Mouse (Mus musculus): ENCODE data around the gene Rpl22l1. TPM values are rescaled to one million over a fixed set of nuclear protein-coding genes. Genes with fewer than 3 reads are reported as not detected.

Gene Rpl22l1
- total and polyA plus RNA-seq, 3 experiments: 370 to 1,765 (median 509) TPM

GRCm38 (mm10) chr3:28775361-28775760, 29.9 kb upstream of the Rpl22l1 start:
- Histone ChIP-seq H3K9me3 (replicated peaks; ENCODE audit: low read length) (no peaks in the 10 kb centered on the region), H3K36me3 (replicated peaks in 1 of 2; ENCODE audit: control insufficient read depth in 1 of 2, insufficient read depth in 1 of 2, low read length in 1 of 2) (no peaks in the 10 kb centered on the region), H3K4me2 (ENCODE audit: insufficient read depth, low read depth, poor library complexity, severe bottlenecking) (no peak overlapping the region), H3K27me3 (replicated peaks) (no peaks in the 10 kb centered on the region), H3K4me1 (ENCODE audit: control insufficient read depth in 1 of 2, insufficient read depth in 2 of 2) (no peaks in the 10 kb centered on the region), H3K9ac (ENCODE audit: insufficient read depth, low read depth) (no peak overlapping the region), H3K4me3 (replicated peaks in 1 of 3; ENCODE audit: low read depth in 2 of 3, low read length in 2 of 3, poor library complexity in 1 of 3) (no peak overlapping the region), H3K79me2 (replicated peaks; ENCODE audit: control insufficient read depth, extremely low read depth, insufficient read depth, poor library complexity, severe bottlenecking) (no peaks in the 10 kb centered on the region), H3K27ac (ENCODE audit: insufficient read depth, low read depth) (no peak overlapping the region)
- DNase-seq (ENCODE audit: extremely low read depth): no peak
- TF ChIP-seq BHLHE40 (IDR thresholded peaks at IDR 0.05; ENCODE audit: low read depth, low read length) (no peak), EP300 (IDR thresholded peaks at IDR 0.05; ENCODE audit: low read length) (no peak), MEF2A (IDR thresholded peaks at IDR 0.05; ENCODE audit: borderline replicate concordance, low read depth, low read length) (no peak), MAX (IDR thresholded peaks at IDR 0.05; ENCODE audit: low read length) (no peak), NRF1 (IDR thresholded peaks at IDR 0.05; ENCODE audit: low read depth, low read length) (no peak), POLR2AphosphoS2 (IDR thresholded peaks at IDR 0.05; ENCODE audit: low read depth, low read length) (no peak), USF1 (IDR thresholded peaks at IDR 0.05; ENCODE audit: low read depth, low read length) (no peak), ZKSCAN1 (IDR thresholded peaks at IDR 0.05; ENCODE audit: borderline replicate concordance, low read depth, low read length) (no peak), SMC3 (IDR thresholded peaks at IDR 0.05; ENCODE audit: low read depth, low read length) (no peak), RCOR1 (conservative IDR thresholded peaks at IDR 0.05; ENCODE audit: low read depth, low read length) (no peak), UBTF (IDR thresholded peaks at IDR 0.05; ENCODE audit: low read depth, low read length) (no peak), GABPA (IDR thresholded peaks at IDR 0.05; ENCODE audit: insufficient replicate concordance, low read depth, low read length) (no peak)
- dilution Hi-C loops (cut with MboI; ENCODE audit: extremely low pct_ligation_motif_present, extremely low pct_unique_long_range_greater_than_20kb, low sequenced_read_pairs): no loop called here
- in situ Hi-C loops (cut with MboI; ENCODE audit: low pct_ligation_motif_present, low pct_unique_long_range_greater_than_20kb, low sequenced_read_pairs): no loop called here

GRCm38 (mm10) chr3:28775958-28776357, 29.3 kb upstream of the Rpl22l1 start:
- in situ Hi-C loops (cut with MboI; ENCODE audit: low pct_ligation_motif_present, low pct_unique_long_range_greater_than_20kb, low sequenced_read_pairs): no loop called here
- Histone ChIP-seq H3K27ac (ENCODE audit: insufficient read depth, low read depth) (no peak overlapping the region), H3K4me3 (replicated peaks in 1 of 3; ENCODE audit: low read depth in 2 of 3, low read length in 2 of 3, poor library complexity in 1 of 3) (no peak overlapping the region), H3K36me3 (replicated peaks in 1 of 2; ENCODE audit: control insufficient read depth in 1 of 2, insufficient read depth in 1 of 2, low read length in 1 of 2) (no peaks in the 10 kb centered on the region), H3K9me3 (replicated peaks; ENCODE audit: low read length) (peaks cover 4% of the 10 kb centered on the region), H3K4me2 (ENCODE audit: insufficient read depth, low read depth, poor library complexity, severe bottlenecking) (no peak overlapping the region), H3K27me3 (replicated peaks) (no peaks in the 10 kb centered on the region), H3K9ac (ENCODE audit: insufficient read depth, low read depth) (no peak overlapping the region), H3K4me1 (ENCODE audit: control insufficient read depth in 1 of 2, insufficient read depth in 2 of 2) (no peaks in the 10 kb centered on the region), H3K79me2 (replicated peaks; ENCODE audit: control insufficient read depth, extremely low read depth, insufficient read depth, poor library complexity, severe bottlenecking) (no peaks in the 10 kb centered on the region)
- no peak for DNase-seq (ENCODE audit: extremely low read depth)
- TF ChIP-seq CTCF (conservative IDR thresholded peaks at IDR 0.05 in 1 of 2, IDR thresholded peaks at IDR 0.05 in 1 of 2; ENCODE audit: low read depth in 2 of 2, low read length in 2 of 2) (no peak), ZKSCAN1 (IDR thresholded peaks at IDR 0.05; ENCODE audit: borderline replicate concordance, low read depth, low read length) (no peak), MYC (IDR thresholded peaks at IDR 0.05; ENCODE audit: low read depth, low read length) (no peak), HCFC1 (IDR thresholded peaks at IDR 0.05; ENCODE audit: low read depth, low read length) (no peak), NRF1 (IDR thresholded peaks at IDR 0.05; ENCODE audit: low read depth, low read length) (no peak), POLR2AphosphoS2 (IDR thresholded peaks at IDR 0.05; ENCODE audit: low read depth, low read length) (no peak), MAX (IDR thresholded peaks at IDR 0.05; ENCODE audit: low read length) (no peak), EP300 (IDR thresholded peaks at IDR 0.05; ENCODE audit: low read length) (no peak), RCOR1 (conservative IDR thresholded peaks at IDR 0.05; ENCODE audit: low read depth, low read length) (no peak), UBTF (IDR thresholded peaks at IDR 0.05; ENCODE audit: low read depth, low read length) (no peak), NELFE (IDR thresholded peaks at IDR 0.05; ENCODE audit: low read depth, low read length) (no peak), E2F4 (IDR thresholded peaks at IDR 0.05; ENCODE audit: insufficient replicate concordance, low read depth, low read length) (no peak), GABPA (IDR thresholded peaks at IDR 0.05; ENCODE audit: insufficient replicate concordance, low read depth, low read length) (no peak), JUND (conservative IDR thresholded peaks at IDR 0.05; ENCODE audit: low read depth, low read length) (no peak), POLR2A (IDR thresholded peaks at IDR 0.05; ENCODE audit: low read depth, low read length) (no peak)
- dilution Hi-C loops (cut with MboI; ENCODE audit: extremely low pct_ligation_motif_present, extremely low pct_unique_long_range_greater_than_20kb, low sequenced_read_pairs): no loop called here
